Mouse (Mus musculus) limb, embryonic 14.5 days (tissue): Measurements from ENCODE around the gene Rbm7. TPM values are rescaled to one million over a fixed set of nuclear protein-coding genes. Genes with fewer than 3 reads are reported as not detected.

Experiments
- ATAC-seq: fragments of 200-750 bp; cut with Nextera tagmentation; 2 replicates; pipeline ENCODE4 v1.8.0; 2017; ENCODE audit warnings: low read depth, moderate number of reproducible peaks, moderate TSS enrichment; ENCODE audit not compliant: low FRiP score
- DNase-seq: peaks from one replicate; pipeline ENCODE4 v3.0.0-alpha.2; 2015; ENCODE audit warnings: low spot score
- H3K27ac ChIP-seq: fragments of 300-500 bp; sonication (generic); replicated peaks from 2 replicates; pipeline ENCODE4 v1.5.1; 2014; ENCODE audit warnings: low read depth, mild to moderate bottlenecking, low read length, moderate library complexity, mixed read lengths
- H3K27me3 ChIP-seq: fragments of 300-500 bp; sonication (generic); 2 replicates; pipeline ENCODE4 v1.6.1; 2014; ENCODE audit warnings: low read length, mixed read lengths; ENCODE audit not compliant: control insufficient read depth, insufficient read depth
- H3K36me3 ChIP-seq: fragments of 300-500 bp; sonication (generic); 2 replicates; pipeline ENCODE4 v1.6.1; 2014; ENCODE audit warnings: mild to moderate bottlenecking, low read length, moderate library complexity, mixed read lengths; ENCODE audit not compliant: control insufficient read depth, insufficient read depth
- H3K4me1 ChIP-seq: fragments of 300-500 bp; sonication (generic); 2 replicates; pipeline ENCODE4 v1.6.1; 2014; ENCODE audit warnings: antibody characterized with exemption, low read length, mixed read lengths; ENCODE audit not compliant: control insufficient read depth, insufficient read depth
- H3K4me2 ChIP-seq: fragments of 300-500 bp; sonication (generic); replicated peaks from 2 replicates; pipeline ENCODE4 v1.6.1; 2014; ENCODE audit warnings: low read depth, mild to moderate bottlenecking, low read length, moderate library complexity; ENCODE audit not compliant: severe bottlenecking
- H3K4me3 ChIP-seq: fragments of 300-500 bp; sonication (generic); replicated peaks from 2 replicates; pipeline ENCODE4 v1.5.1; 2014; ENCODE audit warnings: low read length
- H3K9ac ChIP-seq: fragments of 300-500 bp; sonication (generic); 2 replicates; pipeline ENCODE4 v1.6.1; 2014; ENCODE audit warnings: mild to moderate bottlenecking, low read depth, low read length, moderate library complexity; ENCODE audit not compliant: severe bottlenecking
- H3K9me3 ChIP-seq: fragments of 300-500 bp; sonication (generic); 2 replicates; pipeline ENCODE4 v1.6.1; 2016; ENCODE audit warnings: low read length; ENCODE audit not compliant: control insufficient read depth
- POLR2A ChIP-seq: fragments of 200-500 bp; IDR thresholded peaks from 2 replicates; pipeline ENCODE4 v1.8.0; 2012; ENCODE audit warnings: inconsistent platforms, mild to moderate bottlenecking, moderate library complexity, borderline replicate concordance; ENCODE audit not compliant: insufficient read depth, insufficient read length; ENCODE audit errors: extremely low read depth
- WGBS: fragments of 180-500 bp; shearing (Covaris S2); extraction: QIAGEN DNeasy Blood & Tissue Kit; methylation state at CpG from one replicate; pipeline ENCODE4 v1.1.7; 2014; 5-methylcytosine and 5-hydroxymethylcytosine counted together
- polyA plus RNA-seq, 2 experiments: library from polyadenylated mRNA; depleted of rRNA in 1 of 2; stranded (reverse) in 1 of 2; unstranded in 1 of 2; fragments of >200 nt; fragmentation: Nextera tagmentation in 1 of 2; extraction: Ambion mirVana in 1 of 2; gene quantifications; 2 replicates each; pipeline versions ENCODE4 v1.2.1 to v1.2.3; 2012 to 2014

The Rbm7 gene
- polyA plus RNA-seq, 2 experiments = 54.7 to 122 TPM

DNA sequence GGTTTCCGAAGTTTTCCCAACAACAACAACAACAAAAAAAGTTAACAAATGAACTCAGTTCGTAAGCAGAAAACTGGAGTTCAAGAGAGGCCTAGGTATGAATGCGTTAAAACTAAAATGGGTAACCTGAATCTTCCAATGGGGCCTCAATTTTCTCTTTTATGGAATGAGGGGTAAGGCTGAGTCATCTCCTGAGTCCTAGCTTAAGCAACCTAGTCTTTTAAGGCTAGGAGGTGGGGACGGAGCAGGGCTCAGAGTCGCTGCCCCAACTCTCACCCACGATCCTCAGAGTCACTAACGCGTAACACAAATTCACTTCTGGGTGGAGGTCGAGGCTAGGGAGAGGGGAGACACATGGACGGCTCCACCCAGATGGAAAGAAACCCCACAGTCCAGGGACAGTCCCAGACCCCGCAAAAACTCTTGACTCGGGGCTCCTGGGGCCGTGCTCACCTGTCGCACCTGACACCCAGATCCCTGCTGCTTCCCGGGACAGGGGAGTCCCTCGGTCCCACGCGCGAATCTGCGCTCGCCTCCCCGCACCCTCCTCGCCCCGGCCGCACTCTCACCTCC is 15.2 kb downstream of the Rbm7 start:
- Histone ChIP-seq H3K4me3 (peak overlapping the region; percentile 86), H3K4me1 (peaks cover 8% of the 10 kb centered on the region; the same call in 1 of the 2 replicates), H3K9ac (peak overlapping the region; percentile 81), H3K4me2 (peak overlapping the region; percentile 69), H3K36me3 (peaks cover 27% of the 10 kb centered on the region), H3K27me3 (no peaks in the 10 kb centered on the region), H3K9me3 (no peaks in the 10 kb centered on the region), H3K27ac (0 out of 2 replicates have a peak overlapping the region, but pooled peaks have one; percentile 1)
- ATAC-seq = peak; percentile 14; the same call in 1 of the 2 replicates
- TF ChIP-seq POLR2A = no peak
- WGBS = 7% methylated on average over 23 of the region's 25 CpGs
- DNase-seq = no peak

DNA sequence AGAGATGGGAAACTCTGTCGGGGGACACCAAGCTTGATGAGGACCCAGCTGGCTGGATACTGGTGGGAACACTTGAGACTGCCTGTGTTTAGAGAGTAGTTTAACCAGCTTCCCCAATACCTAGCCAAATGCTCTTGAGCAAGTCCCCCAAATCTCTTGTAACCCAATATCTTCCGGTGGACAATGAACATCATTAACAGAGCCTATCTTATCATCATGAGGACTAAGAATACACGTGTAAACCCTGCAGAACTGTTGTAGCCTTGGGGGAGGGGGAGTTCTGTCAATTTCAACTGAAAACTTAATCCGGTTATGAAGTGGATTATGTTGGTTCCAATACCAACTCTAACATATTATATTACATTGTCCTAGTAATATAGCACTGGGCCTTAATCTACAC is 16.3 kb downstream of the Rbm7 start:
- H3K9me3 ChIP-seq = no peaks in the 10 kb centered on the region
- H3K9ac ChIP-seq = no peak overlapping the region
- DNase-seq (no peak), ATAC-seq (no peak)
- peaks cover 8% of the 10 kb centered on the region; the same call in 1 of the 2 replicates for H3K4me1 ChIP-seq
- H3K4me2 ChIP-seq = no peak overlapping the region
- WGBS = 87% methylated on average over 4 of the region's 4 CpGs
- peaks cover 37% of the 10 kb centered on the region for H3K36me3 ChIP-seq
- TF ChIP-seq POLR2A = no peak
- H3K4me3 ChIP-seq = no peak overlapping the region
- no peak overlapping the region for H3K27ac ChIP-seq
- no peaks in the 10 kb centered on the region for H3K27me3 ChIP-seq

DNA sequence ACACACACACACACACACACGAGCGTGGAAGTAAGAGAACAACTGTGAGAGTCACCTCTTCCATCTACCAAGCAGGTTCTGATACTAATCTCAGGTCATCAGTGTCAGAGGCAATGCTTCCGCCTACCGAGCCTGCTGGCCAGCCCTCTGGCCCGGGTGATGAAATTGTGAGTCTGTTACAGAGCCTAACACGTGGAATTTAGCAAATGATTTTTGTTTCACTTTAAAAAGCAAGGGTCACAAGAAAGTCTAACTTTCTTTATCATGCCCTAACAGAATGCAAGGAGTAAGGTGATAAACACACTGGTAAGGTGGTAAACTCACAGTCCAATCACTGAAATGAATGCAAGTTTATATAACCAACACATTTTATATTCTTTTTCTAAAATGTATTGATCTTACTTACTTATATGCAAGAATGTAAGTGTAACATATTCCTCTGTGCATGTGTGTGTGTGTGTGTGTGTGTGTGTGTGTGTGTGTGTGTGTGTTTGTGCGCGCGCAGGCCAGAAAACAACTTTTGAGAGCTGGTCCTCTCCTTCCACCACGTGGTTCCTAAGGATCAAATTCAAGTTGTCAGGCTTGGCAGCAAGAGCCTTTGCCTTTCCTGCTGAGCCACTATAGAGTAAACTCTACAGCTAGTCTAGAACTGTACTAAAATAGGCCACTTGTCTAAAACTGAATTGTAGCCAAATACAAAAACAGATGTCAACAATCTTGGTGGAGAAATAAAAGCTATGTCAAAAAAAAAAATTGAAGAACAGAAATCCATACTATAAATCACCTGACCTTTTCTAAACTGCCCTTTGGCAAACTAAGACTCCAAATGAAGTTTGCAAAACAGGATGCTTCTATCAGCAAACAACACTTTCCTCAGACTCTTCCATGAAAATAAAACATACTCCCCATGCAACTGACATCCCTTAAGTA is 18.6 kb downstream of the Rbm7 start:
- DNase-seq = no peak
- H3K36me3 ChIP-seq = peaks cover 43% of the 10 kb centered on the region
- H3K4me3 ChIP-seq = no peak overlapping the region
- no peak overlapping the region for H3K27ac ChIP-seq
- no peak overlapping the region for H3K9ac ChIP-seq
- no peaks in the 10 kb centered on the region for H3K27me3 ChIP-seq
- no peak for TF ChIP-seq POLR2A
- 92% methylated on average over 10 of the region's 10 CpGs for WGBS
- H3K4me2 ChIP-seq = no peak overlapping the region
- H3K9me3 ChIP-seq = no peaks in the 10 kb centered on the region
- no peak for ATAC-seq
- peaks cover 5% of the 10 kb centered on the region; the same call in 1 of the 2 replicates for H3K4me1 ChIP-seq

DNA sequence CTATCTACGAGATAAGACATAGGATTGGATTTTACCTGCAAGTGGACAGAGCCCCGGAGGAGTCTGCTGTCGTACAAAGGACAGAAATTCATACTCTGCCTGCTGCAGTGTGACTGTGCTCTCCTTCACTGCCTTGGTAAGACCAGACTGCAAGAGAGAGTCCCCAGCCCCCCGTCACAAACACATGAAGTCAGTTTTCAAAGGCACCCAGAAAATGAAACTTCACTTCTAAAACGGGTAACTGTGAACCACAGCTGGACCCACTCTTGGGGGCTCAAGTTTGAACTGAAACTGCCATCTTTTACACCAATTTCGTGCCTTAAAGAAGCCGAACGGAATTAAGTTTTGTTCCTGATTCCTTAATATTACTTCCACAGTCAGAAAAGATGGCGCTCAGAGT is 20.7 kb downstream of the Rbm7 start:
- no peak overlapping the region for H3K4me3 ChIP-seq
- no peak overlapping the region for H3K4me2 ChIP-seq
- 90% methylated on average over 9 of the region's 9 CpGs for WGBS
- ATAC-seq (no peak), DNase-seq (no peak)
- H3K9ac ChIP-seq = no peak overlapping the region
- TF ChIP-seq POLR2A = no peak
- peaks cover 59% of the 10 kb centered on the region for H3K36me3 ChIP-seq
- H3K4me1 ChIP-seq = no peaks in the 10 kb centered on the region
- H3K27me3 ChIP-seq = no peaks in the 10 kb centered on the region
- no peaks in the 10 kb centered on the region for H3K9me3 ChIP-seq
- no peak overlapping the region for H3K27ac ChIP-seq

DNA sequence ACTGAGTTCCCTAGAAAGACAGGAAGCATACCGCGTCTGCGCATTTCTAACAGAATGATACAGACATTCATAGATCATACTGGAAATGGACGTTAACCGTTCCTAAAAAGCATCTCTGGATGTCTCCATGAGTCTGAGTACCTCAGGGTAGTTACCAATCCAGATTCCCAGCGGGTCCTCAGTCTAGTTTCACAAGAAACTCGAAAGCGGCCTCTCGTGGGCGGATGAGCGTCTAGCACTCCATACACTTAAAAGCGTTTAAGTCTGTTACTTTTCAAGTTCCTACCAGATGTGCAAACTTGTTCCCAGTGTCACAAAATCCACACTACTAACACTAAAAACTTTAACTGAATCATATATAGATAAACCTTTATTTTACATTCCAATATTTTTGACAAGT is 22.0 kb downstream of the Rbm7 start:
- 95% methylated on average over 12 of the region's 12 CpGs for WGBS
- Histone ChIP-seq H3K27me3 (no peaks in the 10 kb centered on the region), H3K27ac (no peak overlapping the region), H3K4me3 (no peak overlapping the region), H3K36me3 (peaks cover 59% of the 10 kb centered on the region), H3K9ac (no peak overlapping the region), H3K4me2 (no peak overlapping the region), H3K4me1 (no peaks in the 10 kb centered on the region), H3K9me3 (no peaks in the 10 kb centered on the region)
- ATAC-seq (no peak), DNase-seq (no peak)
- no peak for TF ChIP-seq POLR2A
